Mouse (Mus musculus) stomach, embryonic 16.5 days (tissue): ENCODE measurements around the gene Gm17577. TPM values are rescaled to one million over a fixed set of nuclear protein-coding genes. Genes with fewer than 3 reads are reported as not detected.
"Not testable (repeated sequence)": the region's sequence is repeated elsewhere in the genome, so short reads cannot be mapped to it uniquely, and the experiment has no call there.

Experiments
- ATAC-seq: fragments of 200-750 bp; cut with Nextera tagmentation; 2 replicates; pipeline ENCODE4 v1.8.0; 2017; ENCODE audit warnings: moderate number of reproducible peaks, moderate TSS enrichment; ENCODE audit not compliant: insufficient read depth, low FRiP score
- H3K27ac ChIP-seq: fragments of 300-500 bp; sonication (generic); 2 replicates; pipeline ENCODE4 v1.5.1; 2014; ENCODE audit warnings: low read length
- H3K27me3 ChIP-seq: fragments of 300-500 bp; sonication (generic); 2 replicates; pipeline ENCODE4 v1.6.1; 2014; ENCODE audit warnings: low read length, control low read depth, mixed read lengths; ENCODE audit not compliant: control insufficient read depth, insufficient read depth
- H3K36me3 ChIP-seq: fragments of 300-500 bp; sonication (generic); 2 replicates; pipeline ENCODE4 v1.6.1; 2014; ENCODE audit warnings: low read length; ENCODE audit not compliant: control insufficient read depth, insufficient read depth
- H3K4me1 ChIP-seq: fragments of 300-500 bp; sonication (generic); 2 replicates; pipeline ENCODE4 v1.6.1; 2014; ENCODE audit warnings: low read length, control low read depth, mixed read lengths; ENCODE audit not compliant: control insufficient read depth, insufficient read depth
- H3K4me2 ChIP-seq: fragments of 300-500 bp; sonication (generic); 2 replicates; pipeline ENCODE4 v1.6.1; 2014; ENCODE audit warnings: low read depth, low read length, mixed read lengths
- H3K4me3 ChIP-seq: fragments of 300-500 bp; sonication (generic); replicated peaks from 2 replicates; pipeline ENCODE4 v1.5.1; 2014; ENCODE audit warnings: mild to moderate bottlenecking, low read length
- H3K9ac ChIP-seq: fragments of 300-500 bp; sonication (generic); 2 replicates; pipeline ENCODE4 v1.6.1; 2014; ENCODE audit warnings: low read length
- H3K9me3 ChIP-seq: fragments of 300-500 bp; sonication (generic); replicated peaks from 2 replicates; pipeline ENCODE4 v1.6.1; 2016; ENCODE audit warnings: low read length, control low read depth; ENCODE audit not compliant: control insufficient read depth
- WGBS: fragments of 180-500 bp; shearing (Covaris S2); extraction: QIAGEN DNeasy Blood & Tissue Kit; methylation state at CpG from one replicate; pipeline ENCODE4 v1.1.7; 2014; 5-methylcytosine and 5-hydroxymethylcytosine counted together
- polyA plus RNA-seq: library from polyadenylated mRNA; unstranded; fragments of >200 nt; fragmentation: Nextera tagmentation; extraction: Ambion mirVana; gene quantifications from 2 replicates; pipeline ENCODE4 v1.2.1, GENCODE M21; 2015

Gene Gm17577
- polyA plus RNA-seq: not detected in 2 replicates

DNA sequence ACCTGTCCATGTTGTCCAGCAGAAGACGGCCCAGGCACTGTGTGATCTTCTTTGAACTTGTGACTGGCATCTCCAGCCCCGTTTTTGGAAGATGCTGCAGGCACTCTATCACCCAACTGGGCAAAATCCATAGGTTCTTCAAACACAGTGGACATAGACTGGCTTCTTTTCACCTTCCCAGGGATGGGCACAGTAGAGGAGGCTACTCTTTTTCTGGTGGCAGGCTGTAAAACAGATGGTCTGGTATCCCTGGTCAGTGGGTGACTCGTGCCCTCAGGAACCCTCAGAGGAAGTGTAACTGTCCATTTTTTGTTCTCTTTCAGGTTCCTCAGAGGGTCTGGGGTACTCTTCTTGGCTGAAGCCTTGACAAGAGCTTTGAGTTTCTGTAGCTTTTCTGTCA is at the start of gene Gm17577:
Gm17577 (minus strand) TSS at position 101 of the 400 bp plus-strand sequence.
- H3K9ac ChIP-seq, H3K9me3 ChIP-seq, H3K36me3 ChIP-seq, H3K4me2 ChIP-seq, H3K4me1 ChIP-seq, H3K27me3 ChIP-seq, H3K4me3 ChIP-seq, ATAC-seq, H3K27ac ChIP-seq: not testable (repeated sequence)
- WGBS: no CpG with 5 or more reads among the region's 3 CpGs

DNA sequence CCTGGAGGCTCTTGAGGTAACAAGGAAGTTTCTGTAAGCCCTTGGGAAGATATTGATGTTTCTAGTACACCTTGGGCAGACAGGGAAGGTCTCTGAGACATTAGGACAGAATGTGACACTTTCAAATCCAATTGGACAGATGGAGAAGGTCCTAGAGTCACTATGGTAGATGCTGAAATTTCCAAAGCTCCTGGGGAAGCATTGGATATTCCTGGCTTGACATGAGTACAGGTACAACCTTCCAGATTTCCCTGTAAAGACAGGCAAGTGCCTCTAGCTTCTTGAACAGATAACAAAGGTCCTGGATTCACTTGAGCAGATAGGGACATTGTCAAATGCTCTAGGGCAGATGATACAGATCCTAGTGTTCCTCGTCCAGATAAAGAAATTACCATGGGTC is 24.3 kb downstream of the Gm17577 start, which contains the start of gene Srsx:
Srsx (minus strand) TSS at position 101 of the 400 bp plus-strand sequence.
- H3K4me1 ChIP-seq, H3K4me3 ChIP-seq, ATAC-seq, H3K9me3 ChIP-seq, H3K27ac ChIP-seq, H3K9ac ChIP-seq, H3K36me3 ChIP-seq, H3K4me2 ChIP-seq, H3K27me3 ChIP-seq: not testable (repeated sequence)
- WGBS: no CpG with 5 or more reads among the region's 1 CpGs

Other genes with a start within 250 kb of the Gm17577 start
- not detected in 2 replicates for gene Gm17521, start 217.2 kb downstream of the Gm17577 start, polyA plus RNA-seq
- 9.4 and 9.8 TPM in 2 replicates for gene Cldn34c1, start 143.4 kb downstream of the Gm17577 start, polyA plus RNA-seq
- not detected in 2 replicates for gene Srsx, start 24.4 kb downstream of the Gm17577 start, polyA plus RNA-seq